Mouse (Mus musculus) testis, postnatal 14 days (tissue): Measurements from ENCODE around the gene Nfam1.

Source experiments
- DNase-seq: peaks from one replicate; pipeline ENCODE4 v3.0.0; 2021; ENCODE audit warnings: low spot score

Nfam1 gene

DNA sequence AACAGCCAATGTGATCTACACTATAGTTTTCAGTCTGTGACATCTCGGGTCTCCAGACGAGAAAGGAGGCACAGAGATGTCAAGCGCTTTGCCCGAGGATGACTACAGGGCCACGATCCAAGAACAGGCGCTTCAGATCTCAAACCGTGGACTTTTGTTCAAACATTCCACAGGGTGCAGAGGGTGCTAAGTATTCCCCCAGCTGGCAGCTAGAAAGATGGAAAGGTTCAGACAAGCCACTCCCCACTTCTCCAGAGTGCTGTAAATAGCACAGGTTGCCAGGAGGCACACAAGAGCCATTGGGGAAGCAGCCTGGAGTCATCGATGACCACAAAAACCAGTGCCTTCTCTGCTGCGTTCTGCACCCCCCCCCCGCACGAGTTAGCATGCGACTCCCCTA is 74.0 kb downstream of the Nfam1 start:
- no peak for DNase-seq

DNA sequence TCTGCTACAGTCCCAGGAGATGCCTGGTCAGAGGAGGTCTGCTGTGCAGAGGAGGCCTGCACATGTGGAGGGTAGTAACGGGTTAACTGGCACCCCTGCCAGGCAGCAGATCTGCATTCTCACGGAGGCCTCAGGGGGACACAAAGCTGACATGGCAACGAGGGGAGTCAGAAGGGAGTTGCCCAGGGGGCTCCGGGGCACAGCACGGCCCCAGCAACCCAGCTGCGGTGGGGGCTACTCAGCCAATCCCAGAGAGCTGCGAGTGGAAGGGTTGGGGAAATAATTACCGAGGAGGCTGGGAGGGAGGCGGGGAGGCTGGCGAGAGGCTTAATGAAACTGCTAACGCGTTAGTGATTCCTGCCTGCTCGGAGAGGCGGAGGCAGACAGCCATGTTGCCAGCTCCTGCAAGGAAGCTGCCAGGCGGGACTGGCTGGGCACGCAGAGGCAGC is 74.8 kb downstream of the Nfam1 start:
- DNase-seq: no peak

DNA sequence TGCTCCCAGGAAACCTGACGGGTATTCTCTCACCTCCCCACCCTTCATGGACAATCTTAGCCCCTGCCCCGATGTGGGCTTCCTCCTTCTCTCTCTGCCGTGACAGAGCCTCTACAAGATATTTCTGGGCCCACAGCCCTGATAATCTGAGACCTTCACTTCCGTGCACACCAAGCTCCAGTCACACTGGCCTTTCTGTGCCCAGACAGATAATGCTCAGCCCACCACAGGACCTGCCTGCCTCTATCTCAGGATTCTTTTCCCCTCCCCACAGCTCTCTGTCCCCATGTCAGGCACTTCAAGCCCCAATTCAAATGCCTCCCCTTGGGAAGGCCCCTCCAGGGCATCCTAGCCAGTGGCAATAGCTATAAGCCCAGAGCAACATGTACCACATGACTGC is 76.4 kb downstream of the Nfam1 start:
- no peak for DNase-seq

DNA sequence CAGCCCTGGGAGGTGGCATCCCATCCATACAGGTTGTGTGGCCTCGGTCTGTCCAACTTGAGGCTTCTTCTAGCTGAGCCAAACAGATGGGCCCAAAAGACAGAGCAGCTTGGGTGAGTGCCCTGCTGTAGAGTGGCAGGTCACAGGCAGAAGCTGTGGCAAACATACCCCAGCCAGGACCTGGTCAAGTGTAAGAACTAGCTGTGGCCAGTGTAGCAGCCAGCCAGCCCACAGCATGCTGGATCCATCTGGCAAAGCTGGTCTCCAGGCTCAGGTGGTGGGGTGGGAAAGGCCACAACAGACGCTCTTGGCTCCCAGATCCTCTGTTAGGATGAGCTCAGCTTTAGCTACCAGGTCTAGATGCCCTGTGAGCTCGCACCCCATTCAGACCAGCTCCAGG is 76.8 kb downstream of the Nfam1 start:
- no peak for DNase-seq

DNA sequence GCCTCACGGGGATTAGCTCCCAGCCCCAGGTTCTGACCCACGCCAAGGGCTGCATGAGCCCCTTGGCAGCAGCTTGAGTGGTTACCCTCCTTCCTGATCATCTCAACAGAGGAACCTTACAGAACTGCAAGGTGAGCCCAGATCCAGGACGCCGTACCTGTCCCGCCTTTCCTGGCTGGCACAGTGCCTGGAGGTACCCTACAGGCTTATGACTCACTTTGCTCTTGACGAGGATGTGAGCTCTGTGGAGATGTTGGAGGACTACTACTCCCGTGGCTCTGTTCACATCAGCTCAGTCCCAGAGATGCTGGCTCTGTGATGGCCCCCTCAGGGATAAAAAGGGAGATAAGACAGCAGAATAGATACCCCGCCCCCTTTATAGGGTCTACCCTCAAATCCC is 77.8 kb downstream of the Nfam1 start:
- DNase-seq: no peak

DNA sequence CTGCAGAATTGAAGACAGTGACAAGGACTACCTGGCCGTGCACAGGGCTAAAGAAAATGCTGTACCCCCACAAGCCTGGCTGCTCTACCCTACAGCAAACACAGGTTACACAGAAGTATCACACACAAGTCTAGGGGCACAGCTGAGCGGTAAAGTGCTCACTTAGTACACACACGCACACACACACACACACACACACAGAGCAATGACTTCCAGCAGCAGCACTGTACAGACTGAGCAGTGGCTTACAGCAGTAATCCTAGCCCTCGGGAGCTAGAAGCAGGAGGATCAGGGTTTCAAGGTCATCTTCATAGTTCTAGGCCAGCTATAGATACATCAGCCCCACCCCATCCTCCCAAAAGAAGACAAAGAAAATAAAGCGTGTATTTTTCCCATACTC is 79.1 kb downstream of the Nfam1 start:
- no peak for DNase-seq

DNA sequence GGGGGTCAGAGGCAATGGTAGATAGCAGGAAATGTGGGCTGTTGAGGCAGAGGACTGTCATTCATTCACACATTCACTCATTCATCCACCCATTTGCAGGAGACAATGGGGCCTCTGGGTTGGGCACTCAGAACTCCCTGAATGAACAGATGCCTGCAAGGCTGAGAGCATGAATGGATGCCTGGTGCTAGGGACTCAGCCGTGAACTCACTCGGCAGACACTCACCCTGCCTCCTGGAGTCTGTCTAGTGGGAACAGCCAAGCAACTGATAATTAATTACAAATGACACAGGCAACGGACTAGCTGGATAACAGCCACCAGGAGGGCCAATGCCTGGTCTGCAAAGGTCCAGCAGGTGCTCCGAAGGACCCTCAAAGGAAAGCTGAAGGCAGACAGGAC is 80.0 kb downstream of the Nfam1 start:
- DNase-seq: no peak

DNA sequence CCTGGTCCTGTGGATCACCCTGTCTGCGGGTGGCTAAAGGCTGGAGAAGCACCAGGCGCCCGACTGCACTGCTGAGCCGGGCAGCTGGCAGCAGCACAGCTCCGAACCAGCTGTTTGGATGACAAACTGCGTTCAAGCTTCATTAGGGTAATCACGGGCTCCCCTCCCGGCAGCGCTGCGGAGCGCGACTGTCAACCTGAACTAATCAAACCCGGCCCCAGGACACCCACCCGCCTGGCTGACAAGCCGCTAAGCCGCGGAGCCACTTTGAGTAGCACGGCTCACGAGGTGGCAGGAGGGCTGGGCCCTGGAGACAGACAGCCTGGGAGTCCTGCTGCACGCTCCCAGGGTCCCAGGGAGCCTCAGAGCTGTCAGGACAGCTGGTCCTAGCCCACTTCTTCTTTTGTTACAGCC is 80.8 kb downstream of the Nfam1 start:
- DNase-seq: no peak

DNA sequence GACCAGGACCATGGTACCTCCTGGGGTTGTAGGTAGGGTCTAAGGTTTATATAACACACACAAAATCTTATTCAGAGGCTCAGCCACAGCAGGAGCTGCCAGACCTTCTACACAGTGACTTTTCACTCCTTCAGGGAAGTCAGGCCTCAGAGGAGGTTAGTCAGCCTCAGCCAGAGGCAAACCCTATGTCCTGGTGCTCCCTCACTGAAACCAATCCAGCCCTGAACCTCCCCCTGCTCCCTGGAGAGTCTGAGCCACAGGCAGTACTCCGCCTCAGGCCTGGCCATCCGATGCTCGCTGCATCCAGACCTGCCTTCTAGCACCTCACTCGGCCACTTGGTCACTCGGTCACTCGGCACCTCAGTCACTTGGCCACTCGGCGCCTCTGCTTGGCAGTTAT is 82.9 kb downstream of the Nfam1 start:
- no peak for DNase-seq

DNA sequence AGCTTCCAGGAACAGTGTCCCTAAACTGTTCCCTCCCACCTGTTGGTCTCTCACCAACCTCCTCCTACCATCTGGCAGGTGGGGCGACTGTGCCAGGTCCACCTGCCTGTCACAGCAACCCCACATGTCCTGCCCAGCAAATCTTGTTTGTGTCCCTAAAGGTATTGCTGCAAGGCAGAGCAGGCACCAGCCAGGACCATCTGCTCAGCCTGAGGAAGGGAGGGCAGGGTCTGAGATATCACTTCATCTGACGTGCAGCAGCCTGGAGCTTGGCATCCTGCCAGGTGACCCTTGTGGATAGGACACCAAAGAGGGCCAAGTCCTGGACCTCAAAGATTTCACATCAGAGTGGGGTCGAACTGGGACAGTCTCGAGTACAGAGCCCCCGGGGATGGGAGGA is 85.7 kb downstream of the Nfam1 start:
- no peak for DNase-seq

DNA sequence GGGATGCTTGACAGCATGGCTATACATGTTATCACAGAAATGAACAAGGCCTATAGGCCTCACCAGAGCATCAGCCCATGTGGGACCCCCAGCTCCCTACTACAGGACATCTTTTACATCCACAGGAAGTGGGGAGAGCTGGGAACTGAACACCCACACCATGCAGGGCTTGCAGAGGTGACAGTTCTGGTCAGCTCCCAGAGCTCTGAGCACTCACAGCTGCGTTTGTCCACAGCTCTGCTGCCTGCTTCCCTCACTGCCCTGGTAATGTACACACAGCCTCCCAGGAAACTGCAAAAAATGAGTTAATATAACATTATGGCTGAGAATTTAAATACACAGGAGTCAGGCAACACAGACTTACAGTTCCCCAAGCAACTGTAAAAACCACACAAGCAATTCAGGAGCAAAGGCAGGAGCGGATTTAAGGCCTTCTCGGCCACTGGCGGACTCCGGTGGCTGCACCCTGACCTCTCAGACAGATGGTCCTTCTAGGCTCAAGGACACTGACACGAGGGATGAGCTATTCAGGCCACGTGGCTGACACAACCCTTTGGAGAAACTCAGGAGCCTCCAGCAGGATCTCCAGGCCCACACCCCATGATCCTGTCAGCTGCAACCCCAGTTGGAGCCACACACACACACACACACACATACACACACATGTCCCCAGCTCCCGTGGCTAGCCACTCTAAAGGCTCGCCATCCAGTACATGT is 88.5 kb downstream of the Nfam1 start:
- no peak for DNase-seq
